Mouse (Mus musculus) urinary bladder, postnatal 10 days (tissue): ENCODE measurements around the gene Slc4a5.

ENCODE experiments used
- DNase-seq: peaks from one replicate; pipeline ENCODE4 v3.0.0; 2022; ENCODE audit warnings: low spot score

Slc4a5 gene

GRCm38 (mm10) chr6:83219814-83220213, at the start of gene Slc4a5:
Gene Slc4a5 (plus strand): TSS chr6:83219828.
- no peak for DNase-seq

- DNase-seq: no peak
These were observed 49.8 kb upstream of the Slc4a5 start for GRCm38 (mm10) chr6:83169872-83170271.

GRCm38 (mm10) chr6:83171063-83171462, 48.6 kb upstream of the Slc4a5 start:
- DNase-seq: no peak

- DNase-seq: no peak
These were observed 47.2 kb upstream of the Slc4a5 start for GRCm38 (mm10) chr6:83172240-83172920.

- no peak for DNase-seq
These were observed 43.6 kb upstream of the Slc4a5 start for GRCm38 (mm10) chr6:83175996-83176395.

- no peak for DNase-seq
These were observed 40.1 kb upstream of the Slc4a5 start for GRCm38 (mm10) chr6:83179390-83180117.

- DNase-seq: no peak
These were observed 39.0 kb upstream of the Slc4a5 start for GRCm38 (mm10) chr6:83180605-83181004.

- DNase-seq: no peak
These were observed 34.7 kb upstream of the Slc4a5 start for GRCm38 (mm10) chr6:83184858-83185435.

- no peak for DNase-seq
These were observed 33.5 kb upstream of the Slc4a5 start for GRCm38 (mm10) chr6:83185895-83186861.

- no peak for DNase-seq
These were observed 32.7 kb upstream of the Slc4a5 start for GRCm38 (mm10) chr6:83186946-83187345.

GRCm38 (mm10) chr6:83193571-83193970, 26.1 kb upstream of the Slc4a5 start:
- no peak for DNase-seq

GRCm38 (mm10) chr6:83197345-83198004, 22.2 kb upstream of the Slc4a5 start:
- DNase-seq: no peak

GRCm38 (mm10) chr6:83203320-83203719, 16.3 kb upstream of the Slc4a5 start:
- DNase-seq: no peak

GRCm38 (mm10) chr6:83205851-83206250, 13.8 kb upstream of the Slc4a5 start:
- DNase-seq: no peak

- DNase-seq: no peak
These were observed 13.3 kb upstream of the Slc4a5 start for GRCm38 (mm10) chr6:83206321-83206720.

GRCm38 (mm10) chr6:83207361-83208049, 12.1 kb upstream of the Slc4a5 start:
- no peak for DNase-seq

GRCm38 (mm10) chr6:83208050-83208400, 11.6 kb upstream of the Slc4a5 start:
- DNase-seq: no peak

- no peak for DNase-seq
These were observed 9.1 kb upstream of the Slc4a5 start for GRCm38 (mm10) chr6:83210495-83210894.

- no peak for DNase-seq
These were observed 8.1 kb upstream of the Slc4a5 start for GRCm38 (mm10) chr6:83211526-83211925.

GRCm38 (mm10) chr6:83215002-83215666, 4.5 kb upstream of the Slc4a5 start:
- DNase-seq: no peak
